Mouse (Mus musculus) CH12.LX (cell line): ENCODE data around the gene Acsm1. TPM values are rescaled to one million over a fixed set of nuclear protein-coding genes. Genes with fewer than 3 reads are reported as not detected.

Experiments used
- DNase-seq: peaks from one replicate; pipeline ENCODE4 v3.0.0-alpha.2; 2013; ENCODE audit errors: extremely low read depth
- H3K27ac ChIP-seq: 2 replicates; pipeline ENCODE4 v1.5.1; 2012; ENCODE audit warnings: low read depth, mild to moderate bottlenecking, control low read depth, moderate library complexity; ENCODE audit not compliant: insufficient read depth
- H3K27me3 ChIP-seq: replicated peaks from 2 replicates; pipeline ENCODE3; 2012; ENCODE audit warnings: inconsistent platforms
- H3K36me3 ChIP-seq, 2 experiments: replicated peaks in 1 of 2; 2 replicates each; pipeline versions ENCODE3 to v1.6.1; 2012; ENCODE audit warnings: inconsistent platforms in 1 of 2, low read length in 1 of 2, mild to moderate bottlenecking in 1 of 2, mixed read lengths in 1 of 2, moderate library complexity in 1 of 2; ENCODE audit not compliant: control insufficient read depth in 1 of 2, insufficient read depth in 1 of 2
- H3K4me1 ChIP-seq, 2 experiments: 2 replicates each; pipeline ENCODE4 v1.6.1; 2012; ENCODE audit warnings: inconsistent platforms in 1 of 2, moderate library complexity in 1 of 2; ENCODE audit not compliant: insufficient read depth in 2 of 2, control insufficient read depth in 1 of 2
- H3K4me2 ChIP-seq: 2 replicates; pipeline ENCODE4 v1.6.1; 2012; ENCODE audit warnings: low read depth, mild to moderate bottlenecking, control low read depth; ENCODE audit not compliant: poor library complexity, insufficient read depth, severe bottlenecking
- H3K4me3 ChIP-seq, 3 experiments: fragments of 150-350 bp in 1 of 3; sonication (generic) in 1 of 3; replicated peaks in 1 of 3; 2 replicates each; pipeline versions ENCODE3 to v1.5.1; 2011 to 2012; ENCODE audit warnings: low read depth in 2 of 3, low read length in 2 of 3, mild to moderate bottlenecking in 2 of 3, moderate library complexity in 2 of 3, control low read depth in 1 of 3, improper control_type of control experiment in 1 of 3, inconsistent platforms in 1 of 3, mixed read lengths in 1 of 3; ENCODE audit not compliant: poor library complexity in 1 of 3
- H3K79me2 ChIP-seq: replicated peaks from 2 replicates; pipeline ENCODE4 v1.6.1; 2012; ENCODE audit warnings: mild to moderate bottlenecking, moderate library complexity; ENCODE audit not compliant: control insufficient read depth, poor library complexity, insufficient read depth, severe bottlenecking; ENCODE audit errors: extremely low read depth
- H3K9ac ChIP-seq: 2 replicates; pipeline ENCODE4 v1.6.1; 2012; ENCODE audit warnings: low read depth, mild to moderate bottlenecking, control low read depth, moderate library complexity; ENCODE audit not compliant: insufficient read depth
- H3K9me3 ChIP-seq: replicated peaks from 2 replicates; pipeline ENCODE3; 2012; ENCODE audit warnings: low read length, inconsistent platforms, mixed read lengths
- CHD1 ChIP-seq: IDR thresholded peaks from 2 replicates; pipeline ENCODE4 v1.6.1; 2012; ENCODE audit warnings: low read depth, low read length, improper control_type of control experiment, inconsistent platforms
- CHD2 ChIP-seq: IDR thresholded peaks from 2 replicates; pipeline ENCODE4 v1.6.1; 2011; ENCODE audit warnings: low read length, improper control_type of control experiment
- CTCF ChIP-seq, 2 experiments: IDR thresholded peaks in 1 of 2; conservative IDR thresholded peaks in 1 of 2; 2 replicates each; pipeline ENCODE4 v1.5.1; 2011 to 2012; ENCODE audit warnings: low read depth in 2 of 2, low read length in 2 of 2, improper control_type of control experiment in 1 of 2, inconsistent platforms in 1 of 2, mild to moderate bottlenecking in 1 of 2, moderate library complexity in 1 of 2
- ELF1 ChIP-seq: IDR thresholded peaks from 2 replicates; pipeline ENCODE4 v1.6.1; 2014; ENCODE audit warnings: low read depth, mild to moderate bottlenecking, inconsistent platforms, low read length, improper control_type of control experiment
- HCFC1 ChIP-seq: IDR thresholded peaks from 2 replicates; pipeline ENCODE4 v1.6.1; 2012; ENCODE audit warnings: low read depth, mild to moderate bottlenecking, inconsistent platforms, low read length, improper control_type of control experiment
- MAX ChIP-seq: IDR thresholded peaks from 2 replicates; pipeline ENCODE4 v1.6.1; 2011; ENCODE audit warnings: low read length, improper control_type of control experiment
- MEF2A ChIP-seq: IDR thresholded peaks from 2 replicates; pipeline ENCODE4 v1.6.1; 2014; ENCODE audit warnings: low read depth, mild to moderate bottlenecking, inconsistent platforms, low read length, improper control_type of control experiment, borderline replicate concordance
- MYC ChIP-seq: IDR thresholded peaks from 2 replicates; pipeline ENCODE4 v1.6.1; 2011; ENCODE audit warnings: low read depth, mild to moderate bottlenecking, improper control_type of control experiment, low read length
- NELFE ChIP-seq: IDR thresholded peaks from 2 replicates; pipeline ENCODE4 v1.6.1; 2011; ENCODE audit warnings: low read depth, low read length, improper control_type of control experiment
- NRF1 ChIP-seq: IDR thresholded peaks from 2 replicates; pipeline ENCODE4 v1.6.1; 2014; ENCODE audit warnings: low read depth, mild to moderate bottlenecking, inconsistent platforms, low read length, improper control_type of control experiment, moderate library complexity
- POLR2AphosphoS2 ChIP-seq: IDR thresholded peaks from 2 replicates; pipeline ENCODE4 v1.6.1; 2011; ENCODE audit warnings: low read depth, low read length, improper control_type of control experiment
- RAD21 ChIP-seq: IDR thresholded peaks from 2 replicates; pipeline ENCODE4 v1.6.1; 2011; ENCODE audit warnings: low read depth, mild to moderate bottlenecking, low read length, improper control_type of control experiment, moderate library complexity
- RCOR1 ChIP-seq: conservative IDR thresholded peaks from 2 replicates; pipeline ENCODE4 v1.6.1; 2012; ENCODE audit warnings: low read depth, mild to moderate bottlenecking, inconsistent platforms, low read length, improper control_type of control experiment
- SMC3 ChIP-seq: IDR thresholded peaks from 2 replicates; pipeline ENCODE4 v1.6.1; 2011; ENCODE audit warnings: low read depth, low read length, improper control_type of control experiment
- TBP ChIP-seq: conservative IDR thresholded peaks from 2 replicates; pipeline ENCODE4 v1.6.1; 2011; ENCODE audit warnings: low read depth, low read length, improper control_type of control experiment
- USF1 ChIP-seq: IDR thresholded peaks from 2 replicates; pipeline ENCODE4 v1.6.1; 2014; ENCODE audit warnings: low read depth, mild to moderate bottlenecking, inconsistent platforms, low read length, improper control_type of control experiment
- USF2 ChIP-seq: conservative IDR thresholded peaks from 2 replicates; pipeline ENCODE4 v1.6.1; 2011; ENCODE audit warnings: low read depth, low read length, improper control_type of control experiment
- ZKSCAN1 ChIP-seq: IDR thresholded peaks from 2 replicates; pipeline ENCODE4 v1.6.1; 2012; ENCODE audit warnings: low read depth, inconsistent platforms, low read length, improper control_type of control experiment, borderline replicate concordance
- ZMIZ1 ChIP-seq: IDR thresholded peaks from 2 replicates; pipeline ENCODE4 v1.6.1; 2012; ENCODE audit warnings: low read depth, mild to moderate bottlenecking, inconsistent platforms, low read length, improper control_type of control experiment
- dilution Hi-C: fragments of 300-500 bp; cut with MboI; formaldehyde crosslinking; loops from 2 replicates; pipeline ENCODE4 v1.14.3; 2020; ENCODE audit warnings: low sequenced_read_pairs; ENCODE audit not compliant: extremely low pct_unique_long_range_greater_than_20kb, extremely low pct_ligation_motif_present
- in situ Hi-C: fragments of 300-500 bp; cut with MboI; formaldehyde crosslinking; loops from 3 replicates; pipeline ENCODE4 v1.14.3; 2019; ENCODE audit warnings: low sequenced_read_pairs, low pct_ligation_motif_present, low pct_unique_long_range_greater_than_20kb, mixed read lengths
- polyA plus RNA-seq: library from polyadenylated mRNA; unstranded; fragments of >175 nt; gene quantifications from 2 replicates; pipeline ENCODE4 v1.2.1, GENCODE M21; 2012; ENCODE audit warnings: low read depth; ENCODE audit not compliant: insufficient read length
- total RNA-seq, 2 experiments: library from RNA; depleted of rRNA; stranded (reverse); fragments of 300-350 nt in 1 of 2; fragments of >200 nt in 1 of 2; gene quantifications; 2 replicates each; pipeline ENCODE4 v1.2.3; 2012 to 2014

The Acsm1 gene
- total and polyA plus RNA-seq, 3 experiments = not detected

GRCm38 (mm10) chr7:119673465-119673864 is 66.6 kb downstream of the Acsm1 start:
- no peaks in the 10 kb centered on the region for H3K79me2 ChIP-seq
- H3K9ac ChIP-seq = no peak overlapping the region
- in situ Hi-C loops (no loop called here), dilution Hi-C loops (no loop called here)
- H3K4me3 ChIP-seq = no peak overlapping the region
- H3K27me3 ChIP-seq = peaks cover 4% of the 10 kb centered on the region
- H3K4me2 ChIP-seq = no peak overlapping the region
- TF ChIP-seq RCOR1 (no peak), CHD1 (no peak), NELFE (peak; percentile 37; the same call in 1 of the 2 replicates), CTCF (conservative IDR thresholded peaks at IDR 0.05 in 1 of 2, IDR thresholded peaks at IDR 0.05 in 1 of 2; ENCODE audit: low read depth in 2 of 2, low read length in 2 of 2) (peak; percentile 84 to 86), MEF2A (no peak), ELF1 (peak; percentile 26; the same call in 1 of the 2 replicates), RAD21 (peak; percentile 82), ZKSCAN1 (no peak), CHD2 (peak; percentile 72; the same call in 1 of the 2 replicates), SMC3 (peak; percentile 69)
- peak; percentile 71 for DNase-seq
- no peak overlapping the region for H3K27ac ChIP-seq
- peaks cover 4 to 10% of the 10 kb centered on the region in 2 experiments; a peak in 2 of 4 replicates for H3K4me1 ChIP-seq
- no peaks in the 10 kb centered on the region for H3K36me3 ChIP-seq
- no peaks in the 10 kb centered on the region for H3K9me3 ChIP-seq

- no peak for DNase-seq
- TF ChIP-seq USF2 (no peak), RCOR1 (no peak), MYC (no peak), MEF2A (no peak), CHD2 (no peak), ZMIZ1 (no peak), POLR2AphosphoS2 (no peak), MAX (no peak), NRF1 (no peak), TBP (no peak), HCFC1 (no peak), RAD21 (no peak), USF1 (no peak)
- H3K4me3 ChIP-seq = no peak overlapping the region
- H3K9ac ChIP-seq = no peak overlapping the region
- peaks cover 4 to 10% of the 10 kb centered on the region in 2 experiments; a peak in 2 of 4 replicates for H3K4me1 ChIP-seq
- no peaks in the 10 kb centered on the region for H3K79me2 ChIP-seq
- dilution Hi-C loops = no loop called here
- H3K9me3 ChIP-seq = no peaks in the 10 kb centered on the region
- no peak overlapping the region for H3K27ac ChIP-seq
- H3K36me3 ChIP-seq = no peaks in the 10 kb centered on the region
- H3K27me3 ChIP-seq = no peaks in the 10 kb centered on the region
- no peak overlapping the region for H3K4me2 ChIP-seq
- in situ Hi-C loops = no loop called here
These were observed 73.3 kb downstream of the Acsm1 start for GRCm38 (mm10) chr7:119680107-119680506.
